Mouse (Mus musculus) C2C12 (cell line): Measurements from ENCODE around the gene Myom1. TPM values are rescaled to one million over a fixed set of nuclear protein-coding genes. Genes with fewer than 3 reads are reported as not detected.
A peak's percentile ranks its signal among the peaks of the same experiment; 100 is the strongest.

ENCODE experiments used
- H3K27me3 ChIP-seq: one replicate; pipeline ENCODE4 v1.6.1; 2011; ENCODE audit not compliant: control insufficient read depth, insufficient read depth, insufficient read length
- H3K36me3 ChIP-seq: one replicate; pipeline ENCODE4 v1.6.1; 2011; ENCODE audit not compliant: control insufficient read depth, insufficient read depth
- H3K4me3 ChIP-seq: one replicate; pipeline ENCODE4 v1.5.1; 2011; ENCODE audit warnings: mild to moderate bottlenecking, control low read depth; ENCODE audit not compliant: poor library complexity, insufficient read depth, severe bottlenecking
- H3K79me2 ChIP-seq: one replicate; pipeline ENCODE4 v1.6.1; 2011; ENCODE audit not compliant: control insufficient read depth, insufficient read depth
- H3K79me3 ChIP-seq: one replicate; pipeline ENCODE4 v1.6.1; 2011; ENCODE audit warnings: low read depth, control low read depth
- H3ac ChIP-seq: one replicate; pipeline ENCODE3; 2011; ENCODE audit warnings: low read depth; ENCODE audit not compliant: control insufficient read depth, insufficient read length
- CEBPB ChIP-seq: IDR thresholded peaks from one replicate; pipeline ENCODE4 v1.6.1; 2011; ENCODE audit warnings: low read depth, mild to moderate bottlenecking, control low read depth, moderate library complexity
- CTCF ChIP-seq: IDR thresholded peaks from one replicate; pipeline ENCODE4 v1.5.1; 2011; ENCODE audit not compliant: control insufficient read depth, insufficient read depth, insufficient read length
- FOSL1 ChIP-seq: IDR thresholded peaks from one replicate; pipeline ENCODE4 v1.8.0; 2011; ENCODE audit warnings: mild to moderate bottlenecking, low read length; ENCODE audit not compliant: poor library complexity, insufficient read depth, severe bottlenecking
- MAX ChIP-seq: IDR thresholded peaks from one replicate; pipeline ENCODE4 v1.6.1; 2011; ENCODE audit warnings: mild to moderate bottlenecking, control low read depth
- MYOD1 ChIP-seq: IDR thresholded peaks from one replicate; pipeline ENCODE4 v1.6.1; 2011; ENCODE audit warnings: low read depth; ENCODE audit not compliant: control insufficient read depth, insufficient read length
- MYOG ChIP-seq: IDR thresholded peaks from one replicate; pipeline ENCODE4 v1.6.1; 2011; ENCODE audit not compliant: control insufficient read depth, insufficient read length; ENCODE audit errors: extremely low read depth
- USF1 ChIP-seq: IDR thresholded peaks from one replicate; pipeline ENCODE4 v1.6.1; 2011; ENCODE audit warnings: low read depth, mild to moderate bottlenecking, control low read depth, moderate library complexity
- polyA plus RNA-seq: library from polyadenylated mRNA; unstranded; fragments of >200 nt; fragmentation: generic; extraction: Trizol; gene quantifications from one replicate; pipeline ENCODE4 v1.2.1, GENCODE M21; 2012; ENCODE audit warnings: missing spikeins

Gene Myom1
- polyA plus RNA-seq, 1 experiment, result 0.35 TPM

GRCm38 (mm10) chr17:71097209-71097597 is 94.8 kb downstream of the Myom1 start:
- Histone ChIP-seq H3ac (no peak overlapping the region), H3K27me3 (no peaks in the 10 kb centered on the region), H3K79me2 (no peaks in the 10 kb centered on the region), H3K79me3 (no peaks in the 10 kb centered on the region), H3K4me3 (no peak overlapping the region), H3K36me3 (no peaks in the 10 kb centered on the region)
- TF ChIP-seq USF1 (no peak), MYOG (no peak), MAX (no peak), CEBPB (no peak), CTCF (no peak), FOSL1 (no peak), MYOD1 (no peak)

- Histone ChIP-seq H3K79me2 (no peaks in the 10 kb centered on the region), H3K4me3 (no peak overlapping the region), H3K27me3 (no peaks in the 10 kb centered on the region), H3K79me3 (no peaks in the 10 kb centered on the region), H3ac (no peak overlapping the region), H3K36me3 (no peaks in the 10 kb centered on the region)
- TF ChIP-seq MYOG, result no peak
- no peak for TF ChIP-seq USF1
- no peak for TF ChIP-seq CTCF
- no peak for TF ChIP-seq CEBPB
- TF ChIP-seq MAX, result no peak
- no peak for TF ChIP-seq MYOD1
- no peak for TF ChIP-seq FOSL1
Observed at GRCm38 (mm10) chr17:71098606-71099005, 96.2 kb downstream of the Myom1 start.

GRCm38 (mm10) chr17:71102571-71103551 is 100.4 kb downstream of the Myom1 start:
- Histone ChIP-seq H3K79me3 (no peaks in the 10 kb centered on the region), H3ac (peak overlapping the region; percentile 5), H3K4me3 (no peak overlapping the region), H3K36me3 (no peaks in the 10 kb centered on the region), H3K27me3 (no peaks in the 10 kb centered on the region), H3K79me2 (no peaks in the 10 kb centered on the region)
- TF ChIP-seq MAX, result peak; percentile 41
- no peak for TF ChIP-seq MYOD1
- no peak for TF ChIP-seq CEBPB
- TF ChIP-seq USF1, result peak; percentile 37
- no peak for TF ChIP-seq FOSL1
- no peak for TF ChIP-seq MYOG
- TF ChIP-seq CTCF, result no peak

- TF ChIP-seq CEBPB (no peak), MYOD1 (no peak), FOSL1 (no peak), MYOG (no peak), USF1 (no peak), MAX (no peak), CTCF (no peak)
- no peak overlapping the region for H3ac ChIP-seq
- no peaks in the 10 kb centered on the region for H3K79me2 ChIP-seq
- H3K4me3 ChIP-seq, result no peak overlapping the region
- H3K27me3 ChIP-seq, result no peaks in the 10 kb centered on the region
- H3K79me3 ChIP-seq, result no peaks in the 10 kb centered on the region
- no peaks in the 10 kb centered on the region for H3K36me3 ChIP-seq
Observed at GRCm38 (mm10) chr17:71105297-71105696, 102.9 kb downstream of the Myom1 start.

- no peaks in the 10 kb centered on the region for H3K79me2 ChIP-seq
- TF ChIP-seq CEBPB (no peak), USF1 (no peak), CTCF (no peak), FOSL1 (no peak), MAX (no peak), MYOG (no peak), MYOD1 (no peak)
- H3K4me3 ChIP-seq, result no peak overlapping the region
- H3K27me3 ChIP-seq, result no peaks in the 10 kb centered on the region
- no peak overlapping the region for H3ac ChIP-seq
- H3K36me3 ChIP-seq, result no peaks in the 10 kb centered on the region
- H3K79me3 ChIP-seq, result no peaks in the 10 kb centered on the region
Observed at GRCm38 (mm10) chr17:71106250-71106649, 103.8 kb downstream of the Myom1 start.
